Mouse (Mus musculus): ENCODE data around the gene Dcst2.

Dcst2 gene

DNA sequence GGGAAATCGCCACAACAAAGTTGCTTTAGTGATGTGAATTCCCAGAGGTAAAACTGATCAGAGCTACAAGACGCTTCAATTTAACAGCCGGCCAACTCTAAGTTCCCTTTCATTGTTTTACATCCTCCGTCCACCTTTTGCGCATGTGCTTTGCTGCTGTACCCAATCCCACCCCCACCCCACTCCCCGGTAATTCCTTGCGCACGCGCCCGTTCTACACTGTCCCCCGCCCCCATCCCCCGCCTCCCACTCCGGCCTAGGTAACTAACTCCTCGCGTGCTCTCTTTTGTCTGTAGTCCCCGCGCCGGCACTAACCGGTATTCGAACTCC, 56.0 kb downstream of the Dcst2 start:
- no peak for DNase-seq

DNA sequence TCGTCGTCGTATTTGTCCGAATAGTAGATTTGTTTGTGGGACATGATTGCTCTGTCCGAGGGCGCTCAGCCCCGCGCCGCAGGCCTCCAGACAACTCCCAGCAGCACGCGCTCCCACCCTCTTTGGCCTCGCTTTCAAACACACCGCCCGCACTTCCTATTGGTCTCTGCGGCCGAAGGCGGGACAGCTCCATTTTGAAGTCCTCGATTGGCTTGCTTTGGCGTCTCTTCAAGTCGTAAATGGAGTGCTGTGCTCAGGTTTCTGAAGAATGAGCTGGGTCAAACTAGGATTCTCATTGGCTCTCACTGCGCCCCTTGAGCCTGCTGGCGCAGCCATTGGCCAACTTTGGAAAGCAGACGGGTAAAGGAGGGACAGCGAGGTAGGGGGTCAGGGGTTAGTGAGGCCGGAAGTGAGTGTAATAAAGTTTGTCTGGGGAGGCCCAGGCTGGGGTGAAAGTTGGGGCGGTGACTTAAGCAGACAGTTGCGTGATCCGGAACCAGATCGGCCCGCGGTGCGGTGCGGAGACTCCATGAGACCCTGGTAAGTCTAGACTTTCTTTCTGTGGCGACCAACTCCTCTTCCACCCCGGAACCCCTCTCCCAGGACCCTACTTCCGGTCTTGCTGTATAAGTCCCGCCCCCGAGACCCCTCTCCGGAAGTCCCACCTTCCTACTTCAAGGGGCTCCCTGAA, 56.5 kb downstream of the Dcst2 start, which contains the start of the genes Cks1b and Shc1:
Gene Cks1b, minus strand, starts transcription at position 214 of the 691 bp plus-strand sequence.
Gene Shc1, plus strand, starts transcription at position 274 of the 691 bp plus-strand sequence.
- DNase-seq: peak; percentile 84

GRCm38 (mm10) chr3:89418861-89419250, 57.1 kb downstream of the Dcst2 start:
- DNase-seq: peak; percentile 37

DNA sequence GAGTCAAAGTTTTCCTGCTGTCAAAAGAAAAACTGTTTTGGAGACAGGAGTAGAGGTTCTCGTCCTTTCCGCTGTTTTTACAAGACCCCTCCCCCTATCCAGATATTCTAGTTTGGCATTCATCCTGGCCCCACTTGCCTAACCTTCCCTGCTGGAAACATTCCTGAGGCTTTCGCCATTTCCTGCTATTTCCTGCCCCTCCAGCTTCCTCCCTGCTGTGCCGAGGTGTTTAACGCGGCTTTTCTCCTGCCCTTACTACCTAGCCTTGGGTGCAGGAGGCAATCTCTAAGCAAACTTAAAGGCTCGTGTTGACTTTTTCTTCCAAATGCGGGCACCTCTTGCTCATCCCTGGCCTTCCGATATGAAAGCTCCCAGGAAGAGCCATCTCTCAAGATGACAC, 57.8 kb downstream of the Dcst2 start:
- no peak for DNase-seq

GRCm38 (mm10) chr3:89419981-89420380, 58.2 kb downstream of the Dcst2 start:
- DNase-seq: no peak

DNA sequence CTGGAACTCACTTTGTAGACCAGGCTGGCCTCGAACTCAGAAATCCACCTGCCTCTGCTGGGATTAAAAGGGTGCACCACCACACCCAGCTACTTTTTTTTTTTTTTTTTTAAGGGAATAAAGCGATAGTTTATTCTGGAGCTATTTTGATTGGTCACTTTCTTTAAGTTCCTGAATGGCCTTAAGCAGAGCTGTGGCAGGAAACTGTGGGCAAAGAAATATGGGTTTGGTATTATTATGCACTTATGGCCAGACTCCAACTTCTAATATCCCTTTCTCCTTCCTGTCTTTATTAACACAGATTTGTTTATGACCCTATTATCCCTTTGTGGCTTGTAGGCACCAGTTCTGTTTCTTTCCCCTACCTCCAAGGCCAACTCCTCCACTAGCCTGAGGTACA, 58.6 kb downstream of the Dcst2 start:
- no peak for DNase-seq

DNA sequence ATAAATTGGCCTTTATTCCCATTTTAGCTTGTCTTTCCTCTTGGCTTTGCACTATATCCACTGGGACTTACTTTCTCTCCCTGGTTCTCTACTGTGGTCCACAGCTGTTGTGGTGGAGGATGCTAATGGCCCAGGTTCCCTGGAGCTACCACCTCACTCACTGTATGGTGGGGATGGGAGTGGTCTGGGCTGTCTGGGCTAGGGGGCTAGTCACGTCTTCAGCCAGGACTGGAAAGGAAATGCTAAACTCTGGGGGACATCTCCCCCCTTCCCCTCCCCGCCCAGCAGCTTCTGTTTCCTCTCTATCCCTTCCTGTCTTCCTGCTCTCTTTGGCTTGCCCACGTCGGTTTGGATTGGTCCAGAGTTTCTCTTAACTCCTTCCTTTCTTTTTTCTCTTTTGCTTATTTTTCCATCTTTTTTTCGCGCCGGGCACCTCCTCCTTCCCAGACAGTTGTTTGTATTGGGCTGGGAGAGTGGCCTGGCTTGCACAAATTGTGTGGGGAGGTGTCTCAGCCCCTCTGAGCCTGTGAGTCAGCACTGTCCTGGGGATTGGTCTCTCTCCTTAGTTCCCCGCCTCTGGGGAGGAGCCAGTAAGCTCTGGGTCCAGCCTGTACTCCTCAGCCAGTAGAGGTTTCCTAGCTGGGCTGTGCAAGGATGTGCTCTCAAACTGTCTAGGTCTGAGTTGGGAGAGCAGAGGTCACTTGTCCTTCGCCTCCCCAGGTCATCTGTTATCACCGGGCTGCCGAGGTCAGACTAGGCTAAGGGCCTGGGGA, 59.4 kb downstream of the Dcst2 start:
- DNase-seq: peak; percentile 48

- DNase-seq: no peak
Observed at GRCm38 (mm10) chr3:89421810-89422473, 60.2 kb downstream of the Dcst2 start.

GRCm38 (mm10) chr3:89422556-89423205, 60.9 kb downstream of the Dcst2 start:
- DNase-seq: no peak

DNA sequence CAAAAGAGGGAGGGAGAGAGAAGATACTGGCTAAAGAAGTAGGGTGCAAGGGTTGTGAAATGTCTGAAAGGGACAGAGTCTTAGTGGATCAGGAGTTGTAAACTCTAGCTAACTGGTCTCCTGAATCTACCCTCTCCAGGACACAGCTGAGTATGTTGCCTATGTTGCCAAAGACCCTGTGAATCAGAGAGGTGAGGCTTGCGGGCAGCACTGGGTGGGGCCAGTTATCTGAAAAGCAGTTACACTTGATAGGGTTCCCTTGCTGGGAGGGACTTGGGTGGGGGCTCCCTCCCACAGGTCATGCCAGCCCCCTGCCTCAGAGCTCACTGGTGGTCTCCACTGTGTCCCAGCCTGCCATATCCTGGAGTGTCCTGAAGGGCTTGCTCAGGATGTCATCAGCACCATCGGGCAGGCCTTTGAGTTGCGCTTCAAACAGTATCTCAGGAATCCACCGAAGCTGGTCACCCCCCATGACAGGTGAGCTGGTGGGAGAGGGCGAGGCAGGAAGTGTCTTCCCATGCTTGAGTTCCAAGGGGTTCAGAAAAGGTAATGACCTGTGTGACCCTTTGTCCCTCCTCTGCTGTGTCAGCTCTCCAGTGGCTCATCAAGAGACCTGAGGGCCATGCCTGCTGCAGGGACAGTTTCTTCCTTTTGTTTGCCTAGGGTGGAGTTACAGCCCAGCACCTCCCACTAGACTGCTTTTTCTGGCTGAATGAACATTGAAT, 62.8 kb downstream of the Dcst2 start:
- no peak for DNase-seq

GRCm38 (mm10) chr3:89425141-89425525, 63.4 kb downstream of the Dcst2 start:
- DNase-seq: no peak

DNA sequence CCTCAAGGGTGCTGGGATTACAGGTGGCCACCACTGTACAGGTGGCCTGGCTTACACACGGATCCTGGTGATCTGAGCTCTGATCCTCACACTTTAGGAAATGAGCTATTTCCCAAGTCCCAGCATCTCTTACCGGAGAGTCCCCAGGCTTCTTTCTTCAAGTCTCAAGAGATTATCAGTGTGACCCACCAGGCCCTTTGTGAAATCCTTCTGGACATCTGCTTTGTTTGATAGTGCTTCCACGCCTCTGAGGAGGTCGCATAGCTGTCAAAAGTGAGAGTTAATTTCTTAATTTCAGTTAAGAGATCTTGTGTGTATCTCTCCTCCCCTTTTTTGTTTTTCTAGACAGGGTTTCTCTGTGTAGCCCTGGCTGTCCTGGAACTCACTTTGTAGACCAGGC, 64.1 kb downstream of the Dcst2 start:
- DNase-seq: no peak
